Mouse (Mus musculus) cerebellum, adult 2 months (tissue): Measurements from ENCODE around the gene Acbd6.

Experiments used
- CTCF ChIP-seq: fragments of 200-500 bp; IDR thresholded peaks from 2 replicates; pipeline ENCODE4 v1.5.1; 2011; ENCODE audit warnings: low read depth, mild to moderate bottlenecking, control low read depth, low read length, moderate library complexity, borderline replicate concordance; ENCODE audit not compliant: insufficient read depth
- POLR2A ChIP-seq: fragments of 200-500 bp; IDR thresholded peaks from 2 replicates; pipeline ENCODE4 v1.6.1; 2011; ENCODE audit warnings: low read length, control low read depth, borderline replicate concordance; ENCODE audit not compliant: insufficient read depth

- TF ChIP-seq CTCF (no peak), POLR2A (no peak)
These were observed 35.4 kb upstream of the Acbd6 start for GRCm38 (mm10) chr1:155522493-155522892.
